Mouse (Mus musculus) ES-E14 (cell line): ENCODE results near the gene Olfr610. TPM values are rescaled to one million over a fixed set of nuclear protein-coding genes. Genes with fewer than 3 reads are reported as not detected.
"Not testable (repeated sequence)": the region's sequence is repeated elsewhere in the genome, so short reads cannot be mapped to it uniquely, and the experiment has no call there.

Experiments used
- DNase-seq: peaks from one replicate; pipeline ENCODE4 v3.0.0-alpha.2; 2013; ENCODE audit warnings: low read depth, low spot score
- H3K27ac ChIP-seq: 2 replicates; pipeline ENCODE4 v1.5.1; 2012; ENCODE audit warnings: low read depth, mild to moderate bottlenecking, low read length, moderate library complexity, mixed read lengths; ENCODE audit not compliant: poor library complexity, insufficient read depth, severe bottlenecking
- H3K36me3 ChIP-seq: 2 replicates; pipeline ENCODE4 v1.6.1; 2012; ENCODE audit warnings: mild to moderate bottlenecking, low read length, moderate library complexity, mixed read lengths; ENCODE audit not compliant: control insufficient read depth, poor library complexity, insufficient read depth, severe bottlenecking
- H3K4me1 ChIP-seq, 2 experiments: fragments of 150-350 bp in 1 of 2; sonication (generic) in 1 of 2; 2 replicates each; pipeline ENCODE4 v1.6.1; 2012; ENCODE audit warnings: low read length in 2 of 2, mild to moderate bottlenecking in 1 of 2, mixed read lengths in 1 of 2; ENCODE audit not compliant: control insufficient read depth in 2 of 2, insufficient read depth in 2 of 2, poor library complexity in 1 of 2
- H3K4me3 ChIP-seq, 2 experiments: fragments of 150-350 bp in 1 of 2; sonication (generic) in 1 of 2; 2 replicates each; pipeline ENCODE4 v1.5.1; 2012; ENCODE audit warnings: low read length in 2 of 2, low read depth in 1 of 2, mild to moderate bottlenecking in 1 of 2, mixed read lengths in 1 of 2; ENCODE audit not compliant: insufficient read depth in 1 of 2, poor library complexity in 1 of 2, severe bottlenecking in 1 of 2
- H3K9ac ChIP-seq: 2 replicates; pipeline ENCODE4 v1.6.1; 2012; ENCODE audit warnings: low read depth, mild to moderate bottlenecking, low read length, mixed read lengths; ENCODE audit not compliant: poor library complexity, insufficient read depth, severe bottlenecking
- H3K9me3 ChIP-seq: fragments of 150-350 bp; sonication (generic); 2 replicates; pipeline ENCODE4 v1.6.1; 2012; ENCODE audit warnings: low read depth, mild to moderate bottlenecking, low read length; ENCODE audit not compliant: control insufficient read depth, insufficient read depth
- CHD2 ChIP-seq: IDR thresholded peaks from 2 replicates; pipeline ENCODE4 v1.6.1; 2014; ENCODE audit warnings: mild to moderate bottlenecking, low read depth, low read length, inconsistent platforms
- HCFC1 ChIP-seq: IDR thresholded peaks from 2 replicates; pipeline ENCODE4 v1.6.1; 2012; ENCODE audit warnings: low read length, inconsistent platforms, borderline replicate concordance; ENCODE audit not compliant: insufficient read depth
- MAFK ChIP-seq: IDR thresholded peaks from 2 replicates; pipeline ENCODE4 v1.6.1; 2014; ENCODE audit warnings: mild to moderate bottlenecking, low read depth, low read length, inconsistent platforms; ENCODE audit not compliant: insufficient read depth
- ZC3H11A ChIP-seq: IDR thresholded peaks from 2 replicates; pipeline ENCODE4 v1.6.1; 2012; ENCODE audit warnings: low read depth, mild to moderate bottlenecking, inconsistent platforms, low read length, borderline replicate concordance
- ZNF384 ChIP-seq: IDR thresholded peaks from 2 replicates; pipeline ENCODE4 v1.6.1; 2012; ENCODE audit warnings: low read depth, low read length, inconsistent platforms
- in situ Hi-C, 2 experiments: fragments of 600-800 bp; cut with MboI; formaldehyde crosslinking; loops; one replicate each; pipeline ENCODE4 v1.15.1; 2025; ENCODE audit warnings: low sequenced_read_pairs in 2 of 2, inconsistent platforms in 1 of 2; ENCODE audit not compliant: unreplicated experiment in 2 of 2
- total RNA-seq: library from RNA; depleted of rRNA; stranded (reverse); fragments of 300-350 nt; gene quantifications from 2 replicates; pipeline ENCODE4 v1.2.3, GENCODE M21; 2012; rRNA removed

Gene Olfr610
- total RNA-seq = not detected in 2 replicates

DNA sequence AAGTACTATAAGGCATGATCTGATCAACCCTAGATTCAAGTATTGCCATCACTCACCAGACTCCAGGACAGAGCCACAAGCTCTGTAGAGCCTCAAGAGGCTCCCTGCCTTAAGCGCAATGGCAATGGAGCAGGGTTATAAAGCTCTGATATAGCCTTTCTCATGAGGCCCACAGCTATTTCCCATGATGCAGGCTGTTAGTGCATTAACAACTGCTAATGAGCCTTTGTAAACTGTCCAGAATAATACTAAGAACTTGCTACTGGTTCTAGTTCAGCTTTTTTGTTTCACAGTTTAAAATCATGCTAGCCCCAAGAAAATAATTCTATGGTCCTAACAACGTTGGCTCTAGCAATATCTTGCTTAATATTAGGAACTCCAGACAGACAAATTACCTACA, at the start of gene Olfr610:
Gene Olfr610 (minus strand): TSS at position 101 of the 400 bp plus-strand sequence.
- TF ChIP-seq HCFC1 (no peak), ZNF384 (no peak), ZC3H11A (no peak), CHD2 (no peak), MAFK (no peak)
- H3K9ac ChIP-seq = no peak within 1 kb of the TSS
- no peak for DNase-seq
- no peak within 1 kb of the TSS for H3K4me3 ChIP-seq
- no peak within 1 kb of the TSS for H3K27ac ChIP-seq
- in situ Hi-C loops = no loop called here
- H3K9me3 ChIP-seq = no peaks in the 10 kb centered on the region
- H3K4me1 ChIP-seq = no peaks in the 10 kb centered on the region
- H3K36me3 ChIP-seq = no peaks in the 10 kb centered on the region

DNA sequence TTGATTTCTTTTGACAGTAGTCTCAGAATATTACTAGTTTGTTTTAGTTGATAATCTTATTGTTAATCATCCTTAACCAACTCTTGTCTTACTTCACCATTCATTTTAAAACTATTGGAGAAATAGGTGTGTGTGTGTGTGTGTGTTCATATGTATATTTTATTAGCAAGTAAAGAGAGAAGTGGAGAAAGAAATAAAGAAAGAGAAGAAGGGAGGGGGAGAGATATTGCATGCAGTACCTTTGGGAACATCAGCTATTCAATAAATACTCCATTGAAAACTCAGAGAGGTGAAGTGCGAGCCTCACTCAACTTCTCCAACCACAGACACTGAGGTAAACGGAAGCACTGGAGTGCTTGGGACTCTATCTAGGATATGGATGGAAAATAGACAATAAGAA, 43.9 kb upstream of the Olfr610 start, which contains the start of gene Olfr615:
Gene Olfr615 (plus strand): TSS at position 301 of the 400 bp plus-strand sequence.
- Histone ChIP-seq H3K9ac (no peak within 1 kb of the TSS), H3K4me1 (no peaks in the 10 kb centered on the region), H3K4me3 (no peak within 1 kb of the TSS), H3K36me3 (no peaks in the 10 kb centered on the region), H3K9me3 (no peaks in the 10 kb centered on the region), H3K27ac (no peak within 1 kb of the TSS)
- no peak for DNase-seq
- TF ChIP-seq HCFC1 (no peak), CHD2 (no peak), ZC3H11A (no peak), ZNF384 (no peak), MAFK (no peak)
- in situ Hi-C loops = no loop called here

DNA sequence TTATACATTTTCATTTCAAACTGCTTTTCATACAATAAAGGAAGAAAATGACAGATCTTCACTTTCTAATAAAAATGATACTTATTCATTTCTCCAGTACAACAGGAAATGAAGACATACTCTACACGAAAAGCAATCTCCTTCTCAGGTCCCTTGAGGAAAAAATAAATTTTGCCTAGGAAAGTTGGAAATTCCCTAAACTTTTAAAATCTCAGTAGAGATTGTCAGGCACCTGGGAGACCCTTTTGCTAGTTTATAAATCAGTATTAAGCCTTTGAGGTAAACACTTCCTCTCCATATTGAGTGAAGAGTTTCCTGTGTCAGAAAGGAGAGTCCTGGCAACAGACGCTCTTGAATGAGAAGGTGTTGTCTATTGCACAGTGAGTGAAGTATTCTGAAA, 35.9 kb upstream of the Olfr610 start, which contains the start of gene Olfr613:
Gene Olfr613 (plus strand): TSS at position 301 of the 400 bp plus-strand sequence.
- no peak for TF ChIP-seq ZNF384
- no peak for TF ChIP-seq HCFC1
- no peak for TF ChIP-seq MAFK
- TF ChIP-seq CHD2 = no peak
- TF ChIP-seq ZC3H11A = no peak
- no peak within 1 kb of the TSS for H3K27ac ChIP-seq
- no peak for DNase-seq
- no peak within 1 kb of the TSS for H3K9ac ChIP-seq
- in situ Hi-C loops = no loop called here
- no peaks in the 10 kb centered on the region for H3K4me1 ChIP-seq
- H3K4me3 ChIP-seq = no peak within 1 kb of the TSS
- no peaks in the 10 kb centered on the region for H3K9me3 ChIP-seq
- no peaks in the 10 kb centered on the region for H3K36me3 ChIP-seq

DNA sequence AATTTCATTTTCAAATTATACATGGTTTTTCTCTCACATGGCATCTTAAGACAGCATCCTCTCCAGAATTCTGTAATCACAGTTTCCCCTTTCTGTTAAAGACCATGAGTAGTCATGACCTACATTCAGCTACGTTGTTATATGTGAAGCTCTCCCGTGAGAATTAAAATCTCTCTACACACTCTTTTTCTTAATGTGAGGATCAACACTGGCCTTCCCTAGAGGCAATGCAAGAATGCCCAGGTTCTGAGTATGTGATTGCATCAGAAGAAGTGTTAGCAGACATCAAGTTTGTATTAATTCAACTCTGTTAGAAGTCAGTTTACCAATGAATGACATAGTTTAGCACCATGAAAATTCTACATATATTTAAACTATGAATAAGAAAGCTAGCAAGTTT, 30.7 kb upstream of the Olfr610 start, which contains the start of gene Olfr612:
Gene Olfr612 (minus strand): TSS at position 101 of the 400 bp plus-strand sequence.
- DNase-seq, H3K4me3 ChIP-seq, in situ Hi-C loops, H3K27ac ChIP-seq, H3K9me3 ChIP-seq, H3K4me1 ChIP-seq, H3K36me3 ChIP-seq, H3K9ac ChIP-seq: not testable (repeated sequence)

DNA sequence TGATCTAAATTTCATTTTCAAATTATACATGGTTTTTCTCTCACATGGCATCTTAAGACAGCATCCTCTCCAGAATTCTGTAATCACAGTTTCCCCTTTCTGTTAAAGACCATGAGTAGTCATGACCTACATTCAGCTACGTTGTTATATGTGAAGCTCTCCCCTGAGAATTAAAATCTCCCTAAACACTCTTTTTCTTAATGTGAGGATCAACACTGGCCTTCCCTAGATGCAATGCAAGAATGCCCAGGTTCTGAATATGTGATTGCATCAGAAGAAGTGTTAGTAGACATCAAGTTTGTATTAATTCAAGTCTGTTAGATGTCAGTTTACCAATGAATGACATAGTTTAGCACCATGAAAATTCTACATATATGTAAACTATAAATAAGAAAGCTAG, 8.8 kb upstream of the Olfr610 start, which contains the start of gene Olfr611:
Gene Olfr611 (minus strand): TSS at position 101 of the 400 bp plus-strand sequence.
- H3K4me1 ChIP-seq, in situ Hi-C loops, H3K27ac ChIP-seq, H3K9ac ChIP-seq, H3K4me3 ChIP-seq, H3K9me3 ChIP-seq, DNase-seq, H3K36me3 ChIP-seq: not testable (repeated sequence)
